Mouse (Mus musculus): ENCODE results near the gene Gm10638.

DNA sequence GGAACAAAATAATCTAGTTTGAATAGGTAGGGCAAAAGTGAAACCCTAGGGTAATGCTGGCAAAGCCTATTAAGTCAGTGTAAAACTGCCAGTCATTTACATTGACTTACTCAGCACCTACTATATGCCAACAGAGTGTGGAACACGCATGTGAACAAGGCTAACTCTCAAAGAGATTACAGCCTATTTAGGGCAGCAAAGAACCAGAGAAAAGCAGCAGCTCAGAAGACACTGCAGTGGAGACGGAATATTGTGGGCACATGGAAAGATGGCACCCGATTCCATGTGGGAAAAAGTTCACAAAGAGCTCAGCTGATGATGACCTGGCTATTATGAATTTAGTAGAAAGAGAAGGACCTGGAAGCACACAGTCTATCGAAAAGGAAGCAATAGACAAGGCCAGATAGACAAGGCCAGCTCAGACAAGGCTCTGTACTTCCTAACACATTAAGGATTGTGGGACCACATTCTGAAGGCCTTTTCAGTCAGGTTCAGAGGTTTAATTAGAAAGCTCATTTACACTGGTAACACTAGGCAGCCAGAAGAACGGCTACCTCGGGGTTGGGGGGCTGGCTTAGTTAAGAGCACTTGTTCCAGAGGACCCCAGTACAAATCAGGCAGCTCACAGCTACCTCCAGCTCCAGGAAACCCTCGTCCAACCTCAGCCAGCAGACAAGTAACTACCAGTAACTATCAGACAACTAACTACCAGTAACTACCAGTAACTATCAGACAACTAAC lies 2.7 kb upstream of the Gm10638 start:
- TF ChIP-seq CTCF (conservative IDR thresholded peaks at IDR 0.05; ENCODE audit: low read length) (no peak), POU5F1 (IDR thresholded peaks at IDR 0.05; ENCODE audit: borderline replicate concordance, low read length) (no peak), NANOG (IDR thresholded peaks at IDR 0.05; ENCODE audit: borderline replicate concordance, low read length) (no peak)

Measured in E14TG2a.4 (cell line).